Mouse (Mus musculus) small intestine, adult 2 months (tissue): ENCODE data around the gene Hist2h2ab.

ENCODE experiments used
- CTCF ChIP-seq: fragments of 200-500 bp; IDR thresholded peaks from 2 replicates; pipeline ENCODE4 v1.5.1; 2012; ENCODE audit warnings: low read depth, mild to moderate bottlenecking, control low read depth, inconsistent platforms, low read length, moderate library complexity, mixed read lengths; ENCODE audit not compliant: insufficient replicate concordance, insufficient read length; ENCODE audit errors: extremely low read depth
- POLR2A ChIP-seq: fragments of 200-500 bp; IDR thresholded peaks from 2 replicates; pipeline ENCODE4 v1.6.1; 2012; ENCODE audit warnings: low read depth, mild to moderate bottlenecking, control low read depth, inconsistent platforms, low read length, moderate library complexity

GRCm38 (mm10) chr3:96181510-96182381, 37.9 kb upstream of the Hist2h2ab start:
- TF ChIP-seq POLR2A, result no peak
- no peak for TF ChIP-seq CTCF
